Mouse (Mus musculus) lung, adult 2 months (tissue): Measurements from ENCODE around the gene Hook2.

Source experiments
- CTCF ChIP-seq: fragments of 200-500 bp; IDR thresholded peaks from 2 replicates; pipeline ENCODE4 v1.5.1; 2011; ENCODE audit warnings: mild to moderate bottlenecking, low read length, control low read depth; ENCODE audit not compliant: insufficient read depth
- POLR2A ChIP-seq: fragments of 200-500 bp; IDR thresholded peaks from 2 replicates; pipeline ENCODE4 v1.6.1; 2011; ENCODE audit warnings: low read depth, mild to moderate bottlenecking, control low read depth, low read length, borderline replicate concordance; ENCODE audit errors: extremely low read depth

DNA sequence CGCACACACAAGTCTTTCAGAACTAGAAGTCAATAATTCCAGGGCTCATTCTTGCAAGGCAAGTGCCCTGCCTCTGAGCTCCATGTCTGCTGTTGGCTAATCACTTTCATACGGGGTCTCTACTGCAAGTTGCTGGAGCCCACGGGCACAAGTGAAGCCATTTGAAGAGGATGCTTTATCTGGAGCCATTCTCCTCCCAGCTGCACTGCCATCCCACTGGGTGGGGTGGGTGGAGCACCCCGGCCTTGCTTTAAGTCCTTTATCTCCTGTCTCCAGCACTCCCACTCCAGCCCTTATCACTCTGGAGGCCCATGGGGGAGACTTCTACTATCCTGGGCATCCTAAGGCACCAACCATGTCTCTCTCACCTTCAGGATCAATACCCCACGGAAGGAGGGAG is 19.5 kb upstream of the Hook2 start:
- TF ChIP-seq CTCF (no peak), POLR2A (no peak)
